Mouse (Mus musculus): ENCODE data around the gene Reep1. TPM values are rescaled to one million over a fixed set of nuclear protein-coding genes. Genes with fewer than 3 reads are reported as not detected.

Reep1 gene
- 255 and 285 TPM in 2 replicates for polyA plus RNA-seq (2015; fragmentation: Nextera tagmentation; extraction: Ambion mirVana)

- under 1% methylated on average over 86 of the region's 91 CpGs for WGBS
- H3K27ac ChIP-seq (replicated peaks) = peak within 1 kb of the TSS; percentile 91
- peak within 1 kb of the TSS; percentile 82 for H3K4me3 ChIP-seq (replicated peaks)
- peaks cover 38% of the 10 kb centered on the region for H3K4me1 ChIP-seq
- H3K36me3 ChIP-seq = peaks cover 3% of the 10 kb centered on the region; the same call in 1 of the 2 replicates
- peak; percentile 91 for ATAC-seq (ENCODE audit: low FRiP score)
- peak within 1 kb of the TSS; percentile 91 for H3K9ac ChIP-seq (replicated peaks)
- no peaks in the 10 kb centered on the region for H3K27me3 ChIP-seq (replicated peaks)
- peak within 1 kb of the TSS; percentile 87 for H3K4me2 ChIP-seq
- no peaks in the 10 kb centered on the region for H3K9me3 ChIP-seq (replicated peaks)
Measured at GRCm38 (mm10) chr6:71707511-71708501, at the start of gene Reep1. TSS of gene Reep1 (plus strand) at chr6:71707561.

- H3K4me2 ChIP-seq = no peak overlapping the region
- H3K4me3 ChIP-seq (replicated peaks) = no peak overlapping the region
- H3K9me3 ChIP-seq (replicated peaks) = no peaks in the 10 kb centered on the region
- 72% methylated on average over 2 of the region's 2 CpGs for WGBS
- no peaks in the 10 kb centered on the region for H3K36me3 ChIP-seq
- H3K9ac ChIP-seq (replicated peaks) = no peak overlapping the region
- ATAC-seq (ENCODE audit: low FRiP score) = no peak
- no peaks in the 10 kb centered on the region for H3K4me1 ChIP-seq
- no peaks in the 10 kb centered on the region for H3K27me3 ChIP-seq (replicated peaks)
- H3K27ac ChIP-seq (replicated peaks) = no peak overlapping the region
Measured at GRCm38 (mm10) chr6:71658290-71658689, 49.1 kb upstream of the Reep1 start.

GRCm38 (mm10) chr6:71664511-71664910 is 42.9 kb upstream of the Reep1 start:
- Histone ChIP-seq H3K27me3 (replicated peaks) (no peaks in the 10 kb centered on the region), H3K9me3 (replicated peaks) (peaks cover 3% of the 10 kb centered on the region; the same call in 1 of the 2 replicates), H3K9ac (replicated peaks) (no peak overlapping the region), H3K4me1 (no peaks in the 10 kb centered on the region), H3K27ac (replicated peaks) (no peak overlapping the region), H3K4me3 (replicated peaks) (no peak overlapping the region), H3K36me3 (no peaks in the 10 kb centered on the region), H3K4me2 (no peak overlapping the region)
- 83% methylated on average over 1 of the region's 1 CpGs for WGBS
- ATAC-seq (ENCODE audit: low FRiP score) = no peak

GRCm38 (mm10) chr6:71673166-71673565 is 34.2 kb upstream of the Reep1 start:
- ATAC-seq (ENCODE audit: low FRiP score) = no peak
- no peak overlapping the region for H3K4me3 ChIP-seq (replicated peaks)
- no peak overlapping the region for H3K4me2 ChIP-seq
- peaks cover 3% of the 10 kb centered on the region; the same call in 1 of the 2 replicates for H3K9me3 ChIP-seq (replicated peaks)
- no peak overlapping the region for H3K9ac ChIP-seq (replicated peaks)
- no peaks in the 10 kb centered on the region for H3K4me1 ChIP-seq
- H3K27me3 ChIP-seq (replicated peaks) = no peaks in the 10 kb centered on the region
- no peak overlapping the region for H3K27ac ChIP-seq (replicated peaks)
- 67% methylated on average over 2 of the region's 2 CpGs for WGBS
- H3K36me3 ChIP-seq = no peaks in the 10 kb centered on the region

- no peak overlapping the region for H3K9ac ChIP-seq (replicated peaks)
- H3K27ac ChIP-seq (replicated peaks) = no peak overlapping the region
- WGBS = 64% methylated on average over 7 of the region's 7 CpGs
- H3K27me3 ChIP-seq (replicated peaks) = no peaks in the 10 kb centered on the region
- no peak overlapping the region for H3K4me2 ChIP-seq
- H3K36me3 ChIP-seq = no peaks in the 10 kb centered on the region
- H3K9me3 ChIP-seq (replicated peaks) = no peaks in the 10 kb centered on the region
- no peak for ATAC-seq (ENCODE audit: low FRiP score)
- no peaks in the 10 kb centered on the region for H3K4me1 ChIP-seq
- no peak overlapping the region for H3K4me3 ChIP-seq (replicated peaks)
Measured at GRCm38 (mm10) chr6:71678891-71679290, 28.5 kb upstream of the Reep1 start.

- H3K9ac ChIP-seq (replicated peaks) = no peak overlapping the region
- H3K4me3 ChIP-seq (replicated peaks) = no peak overlapping the region
- H3K9me3 ChIP-seq (replicated peaks) = no peaks in the 10 kb centered on the region
- H3K4me1 ChIP-seq = no peaks in the 10 kb centered on the region
- no peak for ATAC-seq (ENCODE audit: low FRiP score)
- no peaks in the 10 kb centered on the region for H3K36me3 ChIP-seq
- H3K4me2 ChIP-seq = no peak overlapping the region
- no peak overlapping the region for H3K27ac ChIP-seq (replicated peaks)
- H3K27me3 ChIP-seq (replicated peaks) = no peaks in the 10 kb centered on the region
- WGBS = 92% methylated on average over 2 of the region's 2 CpGs
Measured at GRCm38 (mm10) chr6:71695150-71695549, 12.2 kb upstream of the Reep1 start.

- Histone ChIP-seq H3K4me3 (replicated peaks) (no peak overlapping the region), H3K9me3 (replicated peaks) (no peaks in the 10 kb centered on the region), H3K4me2 (no peak overlapping the region), H3K4me1 (no peaks in the 10 kb centered on the region), H3K9ac (replicated peaks) (no peak overlapping the region), H3K36me3 (no peaks in the 10 kb centered on the region), H3K27ac (replicated peaks) (no peak overlapping the region), H3K27me3 (replicated peaks) (no peaks in the 10 kb centered on the region)
- WGBS = 76% methylated on average over 3 of the region's 3 CpGs
- no peak for ATAC-seq (ENCODE audit: low FRiP score)
Measured at GRCm38 (mm10) chr6:71695599-71695998, 11.8 kb upstream of the Reep1 start.

- Histone ChIP-seq H3K9ac (replicated peaks) (no peak overlapping the region), H3K27me3 (replicated peaks) (no peaks in the 10 kb centered on the region), H3K4me1 (peaks cover 30% of the 10 kb centered on the region), H3K4me2 (peak overlapping the region; percentile 87), H3K27ac (replicated peaks) (peak overlapping the region; percentile 51), H3K4me3 (replicated peaks) (peak overlapping the region; percentile 82), H3K36me3 (peaks cover 3% of the 10 kb centered on the region; the same call in 1 of the 2 replicates), H3K9me3 (replicated peaks) (no peaks in the 10 kb centered on the region)
- WGBS = 66% methylated on average over 12 of the region's 12 CpGs
- no peak for ATAC-seq (ENCODE audit: low FRiP score)
Measured at GRCm38 (mm10) chr6:71706871-71707270, 490 bp upstream of the Reep1 start.

GRCm38 (mm10) chr6:71708528-71708927 is 1.2 kb downstream of the Reep1 start:
- peaks cover 3% of the 10 kb centered on the region; the same call in 1 of the 2 replicates for H3K36me3 ChIP-seq
- ATAC-seq (ENCODE audit: low FRiP score) = peak; percentile 18
- H3K4me1 ChIP-seq = peaks cover 40% of the 10 kb centered on the region
- H3K4me2 ChIP-seq = peak overlapping the region; percentile 87
- no peaks in the 10 kb centered on the region for H3K27me3 ChIP-seq (replicated peaks)
- WGBS = 3% methylated on average over 3 of the region's 3 CpGs
- H3K9me3 ChIP-seq (replicated peaks) = no peaks in the 10 kb centered on the region
- H3K4me3 ChIP-seq (replicated peaks) = peak overlapping the region; percentile 82
- peak overlapping the region; percentile 91 for H3K9ac ChIP-seq (replicated peaks)
- peak overlapping the region; percentile 91 for H3K27ac ChIP-seq (replicated peaks)

- H3K27me3 ChIP-seq (replicated peaks) = no peaks in the 10 kb centered on the region
- H3K9me3 ChIP-seq (replicated peaks) = no peaks in the 10 kb centered on the region
- H3K9ac ChIP-seq (replicated peaks) = no peak overlapping the region
- H3K4me2 ChIP-seq = peak overlapping the region; percentile 87
- H3K4me3 ChIP-seq (replicated peaks) = no peak overlapping the region
- H3K27ac ChIP-seq (replicated peaks) = no peak overlapping the region
- no peak for ATAC-seq (ENCODE audit: low FRiP score)
- H3K36me3 ChIP-seq = peaks cover 3% of the 10 kb centered on the region; the same call in 1 of the 2 replicates
- WGBS = 82% methylated on average over 3 of the region's 3 CpGs
- peaks cover 48% of the 10 kb centered on the region for H3K4me1 ChIP-seq
Measured at GRCm38 (mm10) chr6:71710323-71710722, 3.0 kb downstream of the Reep1 start.

GRCm38 (mm10) chr6:71711201-71711600 is 3.8 kb downstream of the Reep1 start:
- Histone ChIP-seq H3K4me3 (replicated peaks) (no peak overlapping the region), H3K4me2 (no peak overlapping the region), H3K4me1 (peaks cover 55% of the 10 kb centered on the region), H3K36me3 (peaks cover 3% of the 10 kb centered on the region; the same call in 1 of the 2 replicates), H3K27me3 (replicated peaks) (no peaks in the 10 kb centered on the region), H3K27ac (replicated peaks) (no peak overlapping the region), H3K9ac (replicated peaks) (no peak overlapping the region), H3K9me3 (replicated peaks) (no peaks in the 10 kb centered on the region)
- WGBS = 70% methylated on average over 5 of the region's 5 CpGs
- ATAC-seq (ENCODE audit: low FRiP score) = no peak

GRCm38 (mm10) chr6:71713532-71713931 is 6.2 kb downstream of the Reep1 start:
- no peak overlapping the region for H3K4me2 ChIP-seq
- no peaks in the 10 kb centered on the region for H3K9me3 ChIP-seq (replicated peaks)
- H3K36me3 ChIP-seq = peaks cover 3% of the 10 kb centered on the region; the same call in 1 of the 2 replicates
- H3K4me3 ChIP-seq (replicated peaks) = no peak overlapping the region
- H3K9ac ChIP-seq (replicated peaks) = no peak overlapping the region
- 90% methylated on average over 2 of the region's 2 CpGs for WGBS
- H3K27ac ChIP-seq (replicated peaks) = no peak overlapping the region
- no peaks in the 10 kb centered on the region for H3K27me3 ChIP-seq (replicated peaks)
- no peak for ATAC-seq (ENCODE audit: low FRiP score)
- H3K4me1 ChIP-seq = peaks cover 55% of the 10 kb centered on the region

All from neural tube, embryonic 15.5 days (tissue).